Mouse (Mus musculus) MEL (cell line): ENCODE results near the gene Rbms2. TPM values are rescaled to one million over a fixed set of nuclear protein-coding genes. Genes with fewer than 3 reads are reported as not detected.
A peak's percentile ranks its signal among the peaks of the same experiment; 100 is the strongest.

ENCODE experiments used
- DNase-seq: peaks from one replicate; pipeline ENCODE4 v3.0.0; 2011; ENCODE audit warnings: low read depth, low spot score
- H3K27ac ChIP-seq: 2 replicates; pipeline ENCODE4 v1.5.1; 2012; ENCODE audit warnings: low read depth, mild to moderate bottlenecking, control low read depth, low read length, moderate library complexity; ENCODE audit not compliant: control insufficient read depth
- H3K27me3 ChIP-seq, 2 experiments: fragments of 150-350 bp in 1 of 2; sonication (generic) in 1 of 2; 2 replicates each; pipeline ENCODE4 v1.6.1; 2012; ENCODE audit warnings: low read length in 2 of 2, mild to moderate bottlenecking in 2 of 2, improper control_type of control experiment in 1 of 2, moderate library complexity in 1 of 2; ENCODE audit not compliant: insufficient read depth in 2 of 2, control insufficient read depth in 1 of 2
- H3K36me3 ChIP-seq, 2 experiments: 2 replicates each; pipeline ENCODE4 v1.6.1; 2012 to 2014; ENCODE audit warnings: low read length in 2 of 2, improper control_type of control experiment in 1 of 2, inconsistent platforms in 1 of 2, mild to moderate bottlenecking in 1 of 2; ENCODE audit not compliant: insufficient read depth in 2 of 2, control insufficient read depth in 1 of 2
- H3K4me1 ChIP-seq, 2 experiments: fragments of 150-350 bp in 1 of 2; sonication (generic) in 1 of 2; 2 replicates each; pipeline ENCODE4 v1.6.1; 2012; ENCODE audit warnings: low read length in 2 of 2, improper control_type of control experiment in 1 of 2, mild to moderate bottlenecking in 1 of 2; ENCODE audit not compliant: insufficient read depth in 2 of 2, control insufficient read depth in 1 of 2
- H3K4me3 ChIP-seq, 2 experiments: fragments of 150-350 bp in 1 of 2; sonication (generic) in 1 of 2; 2 replicates each; pipeline ENCODE4 v1.5.1; 2012; ENCODE audit warnings: low read depth in 2 of 2, low read length in 2 of 2, mild to moderate bottlenecking in 2 of 2, moderate library complexity in 2 of 2, control low read depth in 1 of 2, improper control_type of control experiment in 1 of 2; ENCODE audit not compliant: control insufficient read depth in 1 of 2, insufficient read depth in 1 of 2
- H3K79me2 ChIP-seq: 2 replicates; pipeline ENCODE4 v1.6.1; 2012; ENCODE audit warnings: mild to moderate bottlenecking, low read length, moderate library complexity; ENCODE audit not compliant: control insufficient read depth, poor library complexity, insufficient read depth
- H3K9ac ChIP-seq: 2 replicates; pipeline ENCODE4 v1.6.1; 2012; ENCODE audit warnings: low read depth, mild to moderate bottlenecking, control low read depth, low read length, moderate library complexity; ENCODE audit not compliant: control insufficient read depth, poor library complexity, severe bottlenecking
- H3K9me3 ChIP-seq: fragments of 150-350 bp; sonication (generic); replicated peaks from 2 replicates; pipeline ENCODE4 v1.6.1; 2012; ENCODE audit warnings: mild to moderate bottlenecking, low read length, improper control_type of control experiment, moderate library complexity; ENCODE audit not compliant: insufficient read depth
- BHLHE40 ChIP-seq: IDR thresholded peaks from 2 replicates; pipeline ENCODE4 v1.6.1; 2012; ENCODE audit warnings: low read depth, mild to moderate bottlenecking, inconsistent platforms, low read length, improper control_type of control experiment, borderline replicate concordance
- CTCF ChIP-seq, 3 experiments: IDR thresholded peaks in 2 of 3; conservative IDR thresholded peaks in 1 of 3; 2 replicates each; pipeline ENCODE4 v1.5.1; 2011 to 2012; ENCODE audit warnings: low read length in 3 of 3, low read depth in 2 of 3, mild to moderate bottlenecking in 2 of 3, improper control_type of control experiment in 1 of 3, inconsistent platforms in 1 of 3, mixed read lengths in 1 of 3, moderate library complexity in 1 of 3; ENCODE audit not compliant: control insufficient read depth in 1 of 3, insufficient read depth in 1 of 3, poor library complexity in 1 of 3, severe bottlenecking in 1 of 3
- ELF1 ChIP-seq: IDR thresholded peaks from 2 replicates; pipeline ENCODE4 v1.6.1; 2014; ENCODE audit warnings: low read depth, mild to moderate bottlenecking, inconsistent platforms, low read length, improper control_type of control experiment, moderate library complexity
- EP300 ChIP-seq, 2 experiments: IDR thresholded peaks; 2 replicates each; pipeline ENCODE4 v1.6.1; 2011; ENCODE audit warnings: improper control_type of control experiment in 2 of 2, low read length in 2 of 2, low read depth in 1 of 2, mild to moderate bottlenecking in 1 of 2
- GABPA ChIP-seq: IDR thresholded peaks from 2 replicates; pipeline ENCODE4 v1.6.1; 2012; ENCODE audit warnings: low read depth, mild to moderate bottlenecking, inconsistent platforms, low read length, improper control_type of control experiment, moderate library complexity
- GATA1 ChIP-seq: IDR thresholded peaks from 2 replicates; pipeline ENCODE4 v1.6.1; 2011; ENCODE audit warnings: low read depth, low read length, improper control_type of control experiment
- HCFC1 ChIP-seq: IDR thresholded peaks from 2 replicates; pipeline ENCODE4 v1.6.1; 2012; ENCODE audit warnings: low read depth, mild to moderate bottlenecking, inconsistent platforms, low read length, improper control_type of control experiment, moderate library complexity
- MAX ChIP-seq: IDR thresholded peaks from 2 replicates; pipeline ENCODE4 v1.6.1; 2011; ENCODE audit warnings: low read length, improper control_type of control experiment
- MAZ ChIP-seq: IDR thresholded peaks from 2 replicates; pipeline ENCODE4 v1.6.1; 2012; ENCODE audit warnings: low read depth, mild to moderate bottlenecking, inconsistent platforms, low read length, improper control_type of control experiment
- MXI1 ChIP-seq: IDR thresholded peaks from 2 replicates; pipeline ENCODE4 v1.6.1; 2011; ENCODE audit warnings: mild to moderate bottlenecking, low read depth, low read length, improper control_type of control experiment
- MYB ChIP-seq: IDR thresholded peaks from 2 replicates; pipeline ENCODE4 v1.6.1; 2011; ENCODE audit warnings: mild to moderate bottlenecking, low read depth, low read length, improper control_type of control experiment
- MYC ChIP-seq: IDR thresholded peaks from 2 replicates; pipeline ENCODE4 v1.6.1; 2011; ENCODE audit warnings: low read depth, mild to moderate bottlenecking, low read length, improper control_type of control experiment, moderate library complexity
- NELFE ChIP-seq: IDR thresholded peaks from 2 replicates; pipeline ENCODE4 v1.6.1; 2011; ENCODE audit warnings: low read depth, low read length, improper control_type of control experiment
- POLR2A ChIP-seq, 2 experiments: IDR thresholded peaks; 2 replicates each; pipeline ENCODE4 v1.6.1; 2011 to 2012; ENCODE audit warnings: low read length in 2 of 2, mild to moderate bottlenecking in 2 of 2, control low read depth in 1 of 2, improper control_type of control experiment in 1 of 2, low read depth in 1 of 2, moderate library complexity in 1 of 2; ENCODE audit not compliant: control insufficient read depth in 1 of 2, insufficient read depth in 1 of 2, poor library complexity in 1 of 2
- POLR2AphosphoS5 ChIP-seq: IDR thresholded peaks from 2 replicates; pipeline ENCODE4 v1.6.1; 2012; ENCODE audit warnings: low read depth, borderline replicate concordance, mild to moderate bottlenecking, inconsistent platforms, low read length, moderate library complexity, mixed read lengths
- RAD21 ChIP-seq: IDR thresholded peaks from 2 replicates; pipeline ENCODE4 v1.6.1; 2011; ENCODE audit warnings: mild to moderate bottlenecking, low read depth, low read length, improper control_type of control experiment
- RCOR1 ChIP-seq: IDR thresholded peaks from 2 replicates; pipeline ENCODE4 v1.6.1; 2012; ENCODE audit warnings: low read depth, mild to moderate bottlenecking, inconsistent platforms, low read length, improper control_type of control experiment
- SIN3A ChIP-seq: IDR thresholded peaks from 2 replicates; pipeline ENCODE4 v1.6.1; 2012; ENCODE audit warnings: low read length, improper control_type of control experiment, inconsistent platforms
- SMC3 ChIP-seq: IDR thresholded peaks from 2 replicates; pipeline ENCODE4 v1.6.1; 2011; ENCODE audit warnings: low read depth, low read length, improper control_type of control experiment
- TAL1 ChIP-seq: IDR thresholded peaks from 2 replicates; pipeline ENCODE4 v1.6.1; 2012; ENCODE audit warnings: mild to moderate bottlenecking, inconsistent platforms, low read length, moderate library complexity, mixed read lengths
- TBP ChIP-seq: IDR thresholded peaks from 2 replicates; pipeline ENCODE4 v1.8.0; 2011; ENCODE audit warnings: low read depth, low read length, improper control_type of control experiment
- TCF12 ChIP-seq: IDR thresholded peaks from 2 replicates; pipeline ENCODE4 v1.6.1; 2014; ENCODE audit warnings: low read depth, mild to moderate bottlenecking, inconsistent platforms, low read length, improper control_type of control experiment, moderate library complexity
- USF1 ChIP-seq: IDR thresholded peaks from 2 replicates; pipeline ENCODE4 v1.6.1; 2014; ENCODE audit warnings: low read depth, mild to moderate bottlenecking, inconsistent platforms, low read length, improper control_type of control experiment, moderate library complexity
- USF2 ChIP-seq, 2 experiments: IDR thresholded peaks; 2 replicates each; pipeline ENCODE4 v1.6.1; 2011 to 2012; ENCODE audit warnings: improper control_type of control experiment in 2 of 2, low read length in 2 of 2, borderline replicate concordance in 1 of 2, inconsistent platforms in 1 of 2, low read depth in 1 of 2, mild to moderate bottlenecking in 1 of 2; ENCODE audit not compliant: insufficient read depth in 1 of 2
- ZC3H11A ChIP-seq: IDR thresholded peaks from 2 replicates; pipeline ENCODE4 v1.6.1; 2012; ENCODE audit warnings: low read depth, mild to moderate bottlenecking, inconsistent platforms, low read length, improper control_type of control experiment
- ZKSCAN1 ChIP-seq: IDR thresholded peaks from 2 replicates; pipeline ENCODE4 v1.6.1; 2012; ENCODE audit warnings: low read depth, mild to moderate bottlenecking, inconsistent platforms, low read length, improper control_type of control experiment, moderate library complexity
- ZNF384 ChIP-seq: IDR thresholded peaks from 2 replicates; pipeline ENCODE4 v1.6.1; 2012; ENCODE audit warnings: low read depth, mild to moderate bottlenecking, inconsistent platforms, low read length, improper control_type of control experiment
- polyA plus RNA-seq, 2 experiments: library from polyadenylated mRNA; stranded (reverse) in 1 of 2; unstranded in 1 of 2; fragments of >175 nt in 1 of 2; fragments of >200 nt in 1 of 2; gene quantifications; 2 replicates each; pipeline versions ENCODE4 v1.2.1 to v1.2.4; 2012; ENCODE audit warnings: low replicate concordance in 2 of 2, low read depth in 1 of 2; ENCODE audit not compliant: insufficient read length in 2 of 2, insufficient read depth in 1 of 2, missing spikeins in 1 of 2
- total RNA-seq: library from RNA; depleted of rRNA; stranded (reverse); fragments of 300-350 nt; gene quantifications from 2 replicates; pipeline ENCODE4 v1.2.3, GENCODE M21; 2012

The Rbms2 gene
- total and polyA plus RNA-seq, 3 experiments, result 5.1 to 23.5 TPM; not detected in 1

DNA sequence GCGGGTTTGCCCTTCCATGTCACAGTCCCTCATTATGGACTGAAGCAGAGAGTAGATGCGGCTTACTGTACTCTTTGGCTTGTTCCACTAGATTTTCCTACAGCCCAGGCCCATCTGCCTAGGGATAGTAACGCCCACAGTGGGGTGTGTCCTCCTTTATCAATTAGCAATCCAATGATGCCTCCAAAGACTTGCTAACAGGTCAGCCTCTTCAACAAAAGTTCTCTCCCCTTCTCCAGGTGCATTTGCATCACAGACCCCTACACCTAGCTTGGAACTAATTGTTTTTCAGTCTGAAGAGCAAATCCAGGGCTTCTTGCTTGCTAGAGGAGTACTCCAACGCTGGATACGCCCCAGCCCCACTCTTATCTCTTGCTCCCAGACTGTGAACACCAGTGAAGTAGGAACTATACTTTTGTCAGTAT lies 7.1 kb upstream of the Rbms2 start:
- H3K36me3 ChIP-seq, result peaks cover 0 to 20% of the 10 kb centered on the region in 2 experiments; a peak in 2 of 4 replicates
- TF ChIP-seq NELFE, result no peak
- TF ChIP-seq BHLHE40, result no peak
- peak; percentile 59; the same call in 1 of the 2 replicates for TF ChIP-seq SIN3A
- no peak for TF ChIP-seq MYC
- TF ChIP-seq ZKSCAN1, result 0 out of 2 replicates have a peak, but pooled peaks have one; percentile 44
- TF ChIP-seq GATA1, result peak; percentile 70
- no peak for TF ChIP-seq POLR2AphosphoS5
- no peak for TF ChIP-seq RAD21
- no peak for TF ChIP-seq USF1
- no peak for TF ChIP-seq USF2 (IDR thresholded peaks at IDR 0.05; ENCODE audit: borderline replicate concordance in 1 of 2, insufficient read depth in 1 of 2, low read depth in 1 of 2, low read length in 2 of 2)
- TF ChIP-seq ZNF384, result no peak
- no peak for TF ChIP-seq MXI1
- TF ChIP-seq RCOR1, result 0 out of 2 replicates have a peak, but pooled peaks have one; percentile 16
- no peak for TF ChIP-seq MAZ
- TF ChIP-seq ELF1, result no peak
- no peak for TF ChIP-seq MAX
- TF ChIP-seq HCFC1, result no peak
- peak; percentile 62 for TF ChIP-seq TCF12
- TF ChIP-seq TAL1, result peak; percentile 75
- peak; percentile 63 to 69 for TF ChIP-seq EP300 (IDR thresholded peaks at IDR 0.05; ENCODE audit: low read depth in 1 of 2, low read length in 2 of 2)
- no peak for TF ChIP-seq POLR2A (IDR thresholded peaks at IDR 0.05; ENCODE audit: control insufficient read depth in 1 of 2, insufficient read depth in 1 of 2, low read depth in 1 of 2, low read length in 2 of 2, poor library complexity in 1 of 2)
- H3K4me1 ChIP-seq, result peaks cover 3 to 21% of the 10 kb centered on the region in 2 experiments
- H3K27ac ChIP-seq, result no peak overlapping the region
- no peak overlapping the region for H3K4me3 ChIP-seq
- no peaks in the 10 kb centered on the region for H3K9me3 ChIP-seq
- peak; percentile 79 for DNase-seq
- H3K79me2 ChIP-seq, result no peaks in the 10 kb centered on the region
- no peak overlapping the region for H3K9ac ChIP-seq
- no peaks in the 10 kb centered on the region for H3K27me3 ChIP-seq

DNA sequence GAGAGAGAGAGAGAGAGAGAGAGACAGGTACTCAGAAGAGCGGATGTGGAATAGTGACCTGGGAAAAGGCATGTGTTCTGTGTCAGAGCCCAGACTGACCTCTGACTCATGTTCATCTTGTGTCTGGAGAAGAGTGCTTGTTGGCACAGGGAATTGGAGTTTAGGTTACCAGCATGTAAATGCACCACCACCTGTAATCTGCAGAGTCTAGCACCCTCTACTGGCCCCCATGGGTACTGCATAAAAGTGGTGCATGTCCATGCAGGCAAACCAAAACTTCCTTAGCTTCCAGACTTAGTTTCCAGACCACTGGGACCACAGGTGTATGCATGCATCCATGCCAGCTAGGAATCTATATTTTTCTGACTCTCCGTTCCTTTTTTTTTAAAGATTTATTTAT lies 5.9 kb upstream of the Rbms2 start:
- no peaks in the 10 kb centered on the region for H3K79me2 ChIP-seq
- H3K9ac ChIP-seq, result no peak overlapping the region
- TF ChIP-seq MYC (0 out of 2 replicates have a peak, but pooled peaks have one; percentile 66), MYB (no peak), RAD21 (peak; percentile 96), SIN3A (peak; percentile 81), TBP (0 out of 2 replicates have a peak, but pooled peaks have one; percentile 29), SMC3 (peak; percentile 83), ZC3H11A (peak; percentile 76), GABPA (no peak), ZNF384 (no peak), MAX (peak; percentile 57), CTCF (IDR thresholded peaks at IDR 0.05 in 2 of 3, conservative IDR thresholded peaks at IDR 0.05 in 1 of 3; ENCODE audit: control insufficient read depth in 1 of 3, insufficient read depth in 1 of 3, low read depth in 2 of 3, low read length in 3 of 3, poor library complexity in 1 of 3, severe bottlenecking in 1 of 3) (peak in 2 of 3 experiments; percentile 87 to 99)
- H3K9me3 ChIP-seq, result no peaks in the 10 kb centered on the region
- no peak overlapping the region for H3K27ac ChIP-seq
- H3K27me3 ChIP-seq, result no peaks in the 10 kb centered on the region
- H3K36me3 ChIP-seq, result peaks cover 0 to 13% of the 10 kb centered on the region in 2 experiments; a peak in 2 of 4 replicates
- DNase-seq, result peak; percentile 91
- H3K4me1 ChIP-seq, result peaks cover under 1 to 14% of the 10 kb centered on the region in 2 experiments
- H3K4me3 ChIP-seq, result no peak overlapping the region
